Mouse (Mus musculus) left cerebral cortex, postnatal 25 days (tissue): ENCODE results near the gene Kcng3. TPM values are rescaled to one million over a fixed set of nuclear protein-coding genes. Genes with fewer than 3 reads are reported as not detected.

Experiments used
- DNase-seq, 2 experiments: peaks; one replicate each; pipeline ENCODE4 v3.0.0; 2022; ENCODE audit warnings: low spot score in 2 of 2, mixed read lengths in 1 of 2
- intact Hi-C: fragments of 180-260 bp; cut with DNase I; formaldehyde crosslinking; loops from one replicate; pipeline ENCODE4 v1.15.1; 2025
- total RNA-seq, 2 experiments: library from RNA; stranded (reverse); gene quantifications; 2 replicates each; pipeline ENCODE4 v1.2.3; 2021

Kcng3 gene
- total RNA-seq, 2 experiments from 2014 or later = 9.9 to 10.6 TPM

DNA sequence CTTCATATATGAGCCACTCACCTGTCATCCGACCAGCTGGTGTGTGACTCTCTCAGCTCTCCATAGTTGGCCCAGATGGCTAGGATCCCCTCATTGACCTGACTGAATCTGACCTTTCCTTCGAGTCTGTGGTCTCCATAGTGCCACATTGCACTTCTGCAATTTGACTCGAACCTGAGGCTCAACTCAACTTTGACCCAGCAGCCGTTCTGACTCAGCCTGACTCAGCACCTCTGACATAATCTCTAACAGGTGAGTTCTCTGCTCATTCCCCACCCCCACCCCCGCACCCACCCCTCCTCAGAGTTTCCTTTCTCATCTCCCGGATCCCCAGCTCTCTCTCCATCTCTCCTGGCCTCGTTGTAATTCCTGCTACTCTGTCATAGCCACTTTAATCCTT is 4.7 kb upstream of the Kcng3 start:
- no peak for DNase-seq
- intact Hi-C loops = loop anchor here (10.0 kb wide), 1 partner anchor 612 kb away; no protein-coding TSS in a partner anchor

DNA sequence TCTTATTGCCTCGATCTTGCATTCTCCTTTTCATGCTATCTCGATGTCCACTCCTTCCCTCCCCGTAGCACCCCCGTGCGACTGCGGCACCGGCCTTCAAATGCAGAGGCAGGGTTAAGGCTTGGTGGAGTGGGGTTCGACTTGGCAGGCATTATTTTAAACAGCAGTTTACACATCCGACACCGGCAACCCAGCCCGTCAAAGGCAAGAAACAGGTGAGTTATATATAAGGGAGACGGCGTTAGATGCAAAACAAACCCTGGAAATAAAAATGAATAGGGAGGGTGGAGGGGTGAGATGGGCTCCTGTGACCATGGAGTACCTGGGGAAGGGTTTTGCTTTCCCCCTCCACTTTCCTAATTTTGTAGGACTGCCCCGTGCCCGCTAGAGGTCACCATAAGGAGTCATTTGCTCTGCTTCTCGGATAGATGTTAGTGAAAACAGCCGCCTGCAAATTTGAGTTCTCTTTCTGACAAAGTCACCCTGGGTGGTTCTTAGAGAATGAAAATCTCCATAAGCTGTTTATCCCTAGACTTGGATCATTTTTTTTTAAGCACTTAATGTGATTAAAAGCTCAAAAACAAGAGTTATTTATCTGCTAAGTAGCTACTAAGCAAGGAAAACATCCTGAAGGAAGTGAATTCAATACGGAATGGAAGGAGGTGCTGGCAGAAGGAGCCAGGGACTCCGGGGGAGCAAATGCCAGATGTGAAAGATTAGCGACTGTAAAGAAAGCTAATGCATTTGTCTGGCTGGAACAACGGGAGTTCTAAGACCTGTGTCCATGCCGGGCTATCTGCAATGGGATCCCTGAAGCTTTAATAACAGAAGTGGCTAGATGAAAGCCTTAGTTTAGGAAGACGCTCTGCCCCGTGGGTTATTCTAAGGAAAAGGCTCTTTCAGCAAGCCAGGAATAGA is 1.2 kb upstream of the Kcng3 start:
- intact Hi-C loops = loop anchor here (1.0 to 10.0 kb wide), 7 partner anchors 46 to 608 kb away; no protein-coding TSS in a partner anchor
- peak; percentile 60 to 78 for DNase-seq

DNA sequence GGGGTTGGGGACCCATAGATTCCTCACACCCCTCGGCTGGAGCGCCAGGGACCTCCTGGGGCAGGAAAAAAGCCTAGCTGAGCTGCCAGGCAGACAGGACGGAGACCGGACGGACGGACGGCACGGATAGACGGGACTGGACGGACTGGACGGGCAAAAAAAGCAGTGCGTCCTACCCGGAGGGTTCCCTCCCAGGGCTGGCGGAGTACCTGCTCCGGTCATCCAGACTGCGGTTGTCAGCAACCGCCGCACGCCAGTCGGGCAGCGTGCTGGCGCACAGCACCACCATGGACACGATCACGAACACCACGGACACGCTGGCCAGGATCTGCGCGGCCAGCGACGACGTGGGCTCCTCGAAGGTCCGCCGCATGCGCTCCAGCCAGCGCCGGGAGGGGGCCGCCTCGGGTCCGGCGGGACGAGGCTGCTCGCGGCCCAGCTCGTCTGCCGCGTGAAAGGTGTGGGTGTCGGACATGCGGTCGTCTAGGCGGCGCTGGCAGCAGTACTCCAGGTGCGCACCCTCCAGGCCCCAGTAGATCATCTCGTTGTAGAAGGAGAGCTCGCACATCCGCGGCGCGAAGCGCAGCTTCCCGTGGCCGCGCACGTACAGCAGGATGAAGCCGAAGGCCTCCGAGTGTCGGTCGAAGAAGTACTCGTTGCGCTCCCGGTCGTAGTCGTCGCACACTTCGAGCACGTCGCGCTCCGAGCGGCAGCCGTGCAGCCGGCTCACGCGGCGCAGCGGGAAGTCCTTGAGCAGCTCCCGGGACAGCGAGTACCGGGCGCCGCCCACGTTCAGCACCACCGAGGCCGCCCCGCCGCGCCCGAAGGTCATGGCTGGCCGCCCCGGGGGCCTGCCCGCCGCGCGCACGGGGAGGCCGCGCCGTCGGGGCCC is 662 bp downstream of the Kcng3 start:
- DNase-seq = peak; percentile 18 to 27
- intact Hi-C loops = loop anchor here (2.0 to 10.0 kb wide), 3 partner anchors 178 to 606 kb away; no protein-coding TSS in a partner anchor

DNA sequence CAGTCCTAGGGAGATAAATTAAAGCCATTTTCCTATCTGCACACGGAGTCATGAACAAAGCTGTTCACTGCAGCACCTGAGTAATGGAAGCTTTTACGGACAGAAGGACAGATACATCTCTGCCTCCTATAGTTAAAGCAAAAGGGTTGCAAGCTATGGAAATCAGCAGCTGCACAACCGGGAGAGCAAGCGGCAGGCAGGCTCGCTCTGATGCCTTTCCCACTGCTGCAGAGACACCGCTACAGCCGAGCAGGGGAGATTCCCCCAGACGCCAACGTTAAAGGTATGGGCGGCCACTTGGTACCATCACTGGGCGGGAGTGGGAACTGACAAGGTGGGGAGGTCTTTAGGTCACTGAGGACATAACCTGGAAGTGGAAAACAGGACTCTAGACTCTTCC is 17.8 kb downstream of the Kcng3 start:
- DNase-seq = no peak
- intact Hi-C loops = no loop called here

- intact Hi-C loops = no loop called here
- DNase-seq = no peak
Observed at GRCm38 (mm10) chr17:83609532-83609931, 22.2 kb downstream of the Kcng3 start.

DNA sequence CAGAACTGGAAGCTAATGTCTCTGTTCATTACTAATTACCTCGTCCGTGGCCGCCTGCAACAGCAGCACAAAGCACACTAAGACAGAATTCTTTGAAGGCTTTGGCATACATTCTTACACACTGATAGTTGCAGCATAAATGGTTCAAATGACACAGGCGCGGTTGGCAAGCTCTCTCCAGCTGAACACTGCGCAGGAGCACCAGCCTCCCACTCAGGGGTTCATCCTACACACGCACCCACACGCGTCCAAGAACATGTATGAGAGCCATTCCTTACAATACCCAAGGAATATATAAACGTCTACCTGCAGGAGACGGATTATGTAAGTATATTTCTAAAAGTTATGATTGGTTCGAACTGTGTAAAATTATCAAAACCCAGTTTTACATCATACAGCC is 30.7 kb downstream of the Kcng3 start:
- intact Hi-C loops = no loop called here
- peak in 1 of 2 experiments; percentile 55 for DNase-seq

GRCm38 (mm10) chr17:83595966-83596365 is 35.7 kb downstream of the Kcng3 start:
- DNase-seq = no peak
- intact Hi-C loops = no loop called here

GRCm38 (mm10) chr17:83594526-83594925 is 37.2 kb downstream of the Kcng3 start:
- intact Hi-C loops = no loop called here
- DNase-seq = no peak

DNA sequence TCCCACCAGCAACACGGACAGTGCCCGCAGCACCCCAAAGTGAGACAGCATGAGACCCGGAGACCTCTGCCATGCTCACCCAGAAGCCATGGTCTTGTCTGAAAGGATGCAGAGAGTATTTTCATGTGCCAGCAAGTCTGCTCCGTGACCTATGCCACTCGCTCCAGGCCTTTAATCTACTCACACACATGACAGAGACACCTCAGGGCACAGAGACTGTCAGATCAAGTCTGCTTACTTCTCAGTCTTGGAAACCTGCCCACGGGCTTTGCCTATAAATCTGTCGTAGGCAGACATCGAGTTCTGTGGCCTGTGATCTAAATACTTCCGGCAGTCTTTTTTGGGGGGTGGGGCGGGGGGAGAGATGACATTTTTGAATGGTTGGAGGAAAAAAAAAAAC is 38.3 kb downstream of the Kcng3 start:
- DNase-seq = no peak
- intact Hi-C loops = no loop called here

- no peak for DNase-seq
- intact Hi-C loops = no loop called here
Observed at GRCm38 (mm10) chr17:83588663-83589341, 42.9 kb downstream of the Kcng3 start.

DNA sequence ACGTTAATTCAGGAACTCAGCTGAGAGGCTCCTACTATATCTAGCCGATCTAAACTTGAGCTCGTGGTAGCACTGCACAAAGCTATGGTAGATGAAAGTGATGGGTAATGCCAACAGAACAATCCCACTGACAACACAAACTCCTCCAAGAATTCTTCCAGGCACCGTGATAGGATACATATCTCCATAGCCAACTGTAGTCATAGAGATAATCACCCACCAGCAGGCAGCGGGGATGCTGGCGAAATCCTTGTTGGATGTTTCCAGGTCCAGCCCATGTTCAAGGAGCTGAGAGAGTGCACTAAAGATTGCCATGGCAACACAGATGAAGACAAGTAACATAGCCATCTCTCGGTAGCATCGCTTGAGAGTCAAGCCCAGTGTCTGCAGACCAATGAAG is 44.0 kb downstream of the Kcng3 start:
- peak; percentile 50 to 89 for DNase-seq
- intact Hi-C loops = loop anchor here (2.0 kb wide), 1 partner anchor 45 kb away; no protein-coding TSS in a partner anchor

GRCm38 (mm10) chr17:83582585-83582984 is 49.1 kb downstream of the Kcng3 start:
- intact Hi-C loops = no loop called here
- no peak for DNase-seq

GRCm38 (mm10) chr17:83580734-83581133 is 51.0 kb downstream of the Kcng3 start:
- DNase-seq = no peak
- intact Hi-C loops = no loop called here

- DNase-seq = no peak
- intact Hi-C loops = no loop called here
Observed at GRCm38 (mm10) chr17:83576810-83577371, 54.8 kb downstream of the Kcng3 start.

DNA sequence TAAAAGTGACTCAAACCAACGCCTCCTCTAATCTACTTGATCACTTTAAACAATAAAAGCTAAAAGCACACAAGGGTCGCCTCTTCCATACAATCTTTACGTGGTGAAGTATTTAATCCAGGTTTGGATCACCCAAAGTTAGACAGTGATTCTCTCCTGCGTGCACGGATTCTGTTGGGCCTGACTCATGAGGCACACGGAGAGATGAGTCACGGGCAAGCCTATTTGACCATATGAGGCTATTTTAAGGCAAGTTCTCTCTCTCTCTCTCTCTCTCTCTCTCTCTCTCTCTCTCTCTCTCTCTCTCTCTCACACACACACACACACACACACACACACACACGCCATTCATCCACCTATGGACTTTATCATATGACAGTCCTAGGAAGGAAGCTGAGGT is 57.1 kb downstream of the Kcng3 start:
- intact Hi-C loops = no loop called here

DNA sequence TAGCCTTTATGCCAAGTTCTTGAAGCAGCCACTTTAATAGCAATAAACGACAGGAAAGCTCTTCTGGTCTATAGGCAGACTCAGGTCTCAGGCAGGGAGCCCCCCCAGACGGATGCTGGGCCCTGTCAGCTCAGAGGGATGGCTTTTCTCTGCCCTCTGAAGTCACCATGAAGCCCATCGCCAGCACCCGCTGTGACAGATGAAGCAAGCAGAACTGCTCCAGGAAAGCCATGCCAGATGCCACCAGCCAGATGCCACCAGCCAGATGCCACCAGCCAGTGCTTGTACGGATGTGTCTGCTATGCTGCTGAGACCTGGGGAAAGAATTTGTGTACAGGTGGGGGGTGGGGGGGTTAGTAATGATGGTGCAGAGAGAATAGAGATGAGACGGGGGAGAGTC is 58.6 kb downstream of the Kcng3 start:
- intact Hi-C loops = no loop called here
- no peak for DNase-seq

More for the DNA sequence above, 57.1 kb downstream of the Kcng3 start:
- DNase-seq = no peak

- intact Hi-C loops = no loop called here
- DNase-seq = no peak
Observed at GRCm38 (mm10) chr17:83572366-83572765, 59.3 kb downstream of the Kcng3 start.

DNA sequence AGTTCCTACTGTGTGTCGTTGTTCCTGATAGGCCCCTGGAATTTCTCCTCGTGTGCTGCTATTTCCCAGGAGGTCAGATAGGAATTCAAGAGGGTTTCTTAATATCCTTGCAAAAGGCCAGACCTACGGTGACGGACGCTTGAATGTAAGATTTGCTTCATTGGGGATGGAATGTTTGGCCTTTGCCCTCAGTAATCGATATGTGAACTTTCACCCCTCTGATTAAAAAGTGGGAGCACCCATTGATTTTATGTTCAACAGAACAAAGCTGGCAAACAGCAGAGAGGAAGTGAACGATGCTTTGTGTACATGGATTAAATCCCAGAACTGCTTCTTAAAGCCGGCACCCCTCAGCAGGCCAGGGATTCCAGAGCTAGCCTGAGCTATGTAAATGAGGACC is 64.3 kb downstream of the Kcng3 start:
- intact Hi-C loops = no loop called here
- DNase-seq = no peak

- intact Hi-C loops = no loop called here
- no peak for DNase-seq
Observed at GRCm38 (mm10) chr17:83565506-83565905, 66.2 kb downstream of the Kcng3 start.
